Mouse (Mus musculus) stomach, embryonic 14.5 days (tissue): Measurements from ENCODE around the gene H2-Q1. TPM values are rescaled to one million over a fixed set of nuclear protein-coding genes. Genes with fewer than 3 reads are reported as not detected.

Experiments used
- ATAC-seq: fragments of 200-750 bp; cut with Nextera tagmentation; 2 replicates; pipeline ENCODE4 v1.8.0; 2017; ENCODE audit warnings: low read depth, moderate TSS enrichment; ENCODE audit not compliant: insufficient number of reproducible peaks, insufficient read depth, low FRiP score
- H3K27ac ChIP-seq: fragments of 300-500 bp; sonication (generic); 2 replicates; pipeline ENCODE4 v1.5.1; 2014; ENCODE audit warnings: mild to moderate bottlenecking, low read length, moderate library complexity, mixed read lengths
- H3K27me3 ChIP-seq: fragments of 300-500 bp; sonication (generic); 2 replicates; pipeline ENCODE4 v1.6.1; 2014; ENCODE audit warnings: low read length, control low read depth, mixed read lengths; ENCODE audit not compliant: control insufficient read depth, insufficient read depth
- H3K36me3 ChIP-seq: fragments of 300-500 bp; sonication (generic); 2 replicates; pipeline ENCODE4 v1.6.1; 2014; ENCODE audit warnings: mild to moderate bottlenecking, control low read depth, low read length, moderate library complexity, mixed read lengths; ENCODE audit not compliant: control insufficient read depth, insufficient read depth
- H3K4me1 ChIP-seq: fragments of 300-500 bp; sonication (generic); 2 replicates; pipeline ENCODE4 v1.6.1; 2014; ENCODE audit warnings: low read length, control low read depth, mixed read lengths; ENCODE audit not compliant: control insufficient read depth, insufficient read depth
- H3K4me2 ChIP-seq: fragments of 300-500 bp; sonication (generic); replicated peaks from 2 replicates; pipeline ENCODE4 v1.6.1; 2014; ENCODE audit warnings: low read depth, low read length, control low read depth
- H3K4me3 ChIP-seq: fragments of 300-500 bp; sonication (generic); 2 replicates; pipeline ENCODE4 v1.5.1; 2014; ENCODE audit warnings: low read depth, low read length, control low read depth
- H3K9ac ChIP-seq: fragments of 300-500 bp; sonication (generic); replicated peaks from 2 replicates; pipeline ENCODE4 v1.6.1; 2014; ENCODE audit warnings: low read depth, mild to moderate bottlenecking, control low read depth, low read length, moderate library complexity, mixed read lengths
- H3K9me3 ChIP-seq: fragments of 300-500 bp; sonication (generic); 2 replicates; pipeline ENCODE4 v1.6.1; 2016; ENCODE audit warnings: low read depth, low read length, control low read depth; ENCODE audit not compliant: control insufficient read depth
- WGBS: fragments of 180-500 bp; shearing (Covaris S2); extraction: QIAGEN DNeasy Blood & Tissue Kit; methylation state at CpG from one replicate; pipeline ENCODE4 v1.1.7; 2014; 5-methylcytosine and 5-hydroxymethylcytosine counted together
- polyA plus RNA-seq: library from polyadenylated mRNA; unstranded; fragments of >200 nt; fragmentation: Nextera tagmentation; extraction: Ambion mirVana; gene quantifications from 2 replicates; pipeline ENCODE4 v1.2.1, GENCODE M21; 2014

Gene H2-Q1
- polyA plus RNA-seq, 1 experiment from 2014 or later, result 0.49 TPM

- no peaks in the 10 kb centered on the region; the same call in 1 of the 2 replicates for H3K4me1 ChIP-seq
- H3K27ac ChIP-seq, result no peak overlapping the region
- no peak overlapping the region for H3K4me2 ChIP-seq
- H3K36me3 ChIP-seq, result no peaks in the 10 kb centered on the region
- ATAC-seq, result no peak
- WGBS, result 71% methylated on average over 2 of the region's 2 CpGs
- no peak overlapping the region for H3K9ac ChIP-seq
- no peaks in the 10 kb centered on the region for H3K9me3 ChIP-seq
- no peak overlapping the region for H3K4me3 ChIP-seq
- H3K27me3 ChIP-seq, result 0 out of 2 replicates have a peak, but pooled peaks cover 2% of the 10 kb centered on the region
Observed at GRCm38 (mm10) chr17:35354071-35354470, 33.9 kb downstream of the H2-Q1 start.

- H3K27ac ChIP-seq, result no peak overlapping the region
- H3K27me3 ChIP-seq, result 0 out of 2 replicates have a peak, but pooled peaks cover 2% of the 10 kb centered on the region
- 37% methylated on average over 1 of the region's 1 CpGs for WGBS
- H3K36me3 ChIP-seq, result no peaks in the 10 kb centered on the region
- no peak overlapping the region for H3K4me3 ChIP-seq
- no peak overlapping the region for H3K4me2 ChIP-seq
- H3K9me3 ChIP-seq, result no peaks in the 10 kb centered on the region
- no peak for ATAC-seq
- H3K4me1 ChIP-seq, result no peaks in the 10 kb centered on the region; the same call in 1 of the 2 replicates
- H3K9ac ChIP-seq, result no peak overlapping the region
Observed at GRCm38 (mm10) chr17:35357086-35357485, 36.9 kb downstream of the H2-Q1 start.

- Histone ChIP-seq H3K27ac (no peak overlapping the region), H3K27me3 (0 out of 2 replicates have a peak, but pooled peaks cover 2% of the 10 kb centered on the region), H3K4me1 (no peaks in the 10 kb centered on the region; the same call in 1 of the 2 replicates), H3K9me3 (no peaks in the 10 kb centered on the region), H3K9ac (no peak overlapping the region), H3K36me3 (no peaks in the 10 kb centered on the region), H3K4me2 (peak overlapping the region; percentile 51), H3K4me3 (peak overlapping the region; percentile 29)
- ATAC-seq, result no peak
- WGBS, result 11% methylated on average over 37 of the region's 38 CpGs
Observed at GRCm38 (mm10) chr17:35358763-35359469, 38.7 kb downstream of the H2-Q1 start.

GRCm38 (mm10) chr17:35359470-35359862 lies 39.3 kb downstream of the H2-Q1 start:
- Histone ChIP-seq H3K9ac (no peak overlapping the region), H3K9me3 (no peaks in the 10 kb centered on the region), H3K36me3 (no peaks in the 10 kb centered on the region), H3K27me3 (0 out of 2 replicates have a peak, but pooled peaks cover 2% of the 10 kb centered on the region), H3K4me3 (peak overlapping the region; percentile 29), H3K4me2 (peak overlapping the region; percentile 51), H3K4me1 (no peaks in the 10 kb centered on the region; the same call in 1 of the 2 replicates), H3K27ac (no peak overlapping the region)
- no peak for ATAC-seq
- WGBS, result 16% methylated on average over 21 of the region's 21 CpGs

Other genes starting within 250 kb of the H2-Q1 start
- gene Ly6g6e, start 243.5 kb upstream of the H2-Q1 start, polyA plus RNA-seq, result 7.8 and 9.7 TPM in 2 replicates
- gene Ly6g6d, start 242.3 kb upstream of the H2-Q1 start, polyA plus RNA-seq, result 1.5 and 2.1 TPM in 2 replicates
- 0.29 TPM in 1 of 2 replicates, not detected in the other for gene Ly6g6f, start 234.8 kb upstream of the H2-Q1 start, polyA plus RNA-seq
- gene Abhd16a, start 231.1 kb upstream of the H2-Q1 start, polyA plus RNA-seq, result 77.1 and 81.4 TPM in 2 replicates
- not detected in 2 replicates for gene Ly6g5c, start 212.1 kb upstream of the H2-Q1 start, polyA plus RNA-seq
- gene Ly6g5b, start 205.0 kb upstream of the H2-Q1 start, polyA plus RNA-seq, result 0.49 and 0.81 TPM in 2 replicates
- gene Gpank1, start 198.9 kb upstream of the H2-Q1 start, polyA plus RNA-seq, result 20.3 and 21.9 TPM in 2 replicates
- gene Csnk2b, start 198.4 kb upstream of the H2-Q1 start, polyA plus RNA-seq, result 269 and 270 TPM in 2 replicates
- gene D17H6S53E, start 194.0 kb upstream of the H2-Q1 start, polyA plus RNA-seq, result 10.1 and 13.3 TPM in 2 replicates
- gene Apom, start 188.4 kb upstream of the H2-Q1 start, polyA plus RNA-seq, result 0.75 and 0.77 TPM in 2 replicates
- gene Bag6, start 185.2 kb upstream of the H2-Q1 start, polyA plus RNA-seq, result 86.5 and 89.0 TPM in 2 replicates
- 209 and 222 TPM in 2 replicates for gene Prrc2a, start 155.5 kb upstream of the H2-Q1 start, polyA plus RNA-seq
- 16.4 and 19.6 TPM in 2 replicates for gene Aif1, start 144.3 kb upstream of the H2-Q1 start, polyA plus RNA-seq
- 18.5 and 21.1 TPM in 2 replicates for gene Lst1, start 132.0 kb upstream of the H2-Q1 start, polyA plus RNA-seq
- gene Ltb, start 126.0 kb upstream of the H2-Q1 start, polyA plus RNA-seq, result 1.4 and 1.8 TPM in 2 replicates
- gene Tnf, start 118.4 kb upstream of the H2-Q1 start, polyA plus RNA-seq, result 0.20 and 0.34 TPM in 2 replicates
- gene Lta, start 115.1 kb upstream of the H2-Q1 start, polyA plus RNA-seq, result 0.42 and 0.59 TPM in 2 replicates
- gene Gm16181, start 99.6 kb upstream of the H2-Q1 start, polyA plus RNA-seq, result not detected in 2 replicates
- gene Atp6v1g2, start 86.7 kb upstream of the H2-Q1 start, polyA plus RNA-seq, result 8.1 and 8.5 TPM in 2 replicates
- 3.5 and 3.8 TPM in 2 replicates for gene Nfkbil1, start 84.6 kb upstream of the H2-Q1 start, polyA plus RNA-seq
- gene Ddx39b, start 78.7 kb upstream of the H2-Q1 start, polyA plus RNA-seq, result 467 and 480 TPM in 2 replicates
- gene H2-D1, start 57.7 kb upstream of the H2-Q1 start, polyA plus RNA-seq, result 77.6 and 83.3 TPM in 2 replicates
- 2.3 and 3.1 TPM in 2 replicates for gene H2-Q2, start 21.8 kb downstream of the H2-Q1 start, polyA plus RNA-seq
- gene H2-Q4, start 59.2 kb downstream of the H2-Q1 start, polyA plus RNA-seq, result 2.1 and 3.3 TPM in 2 replicates
- 0.30 and 0.76 TPM in 2 replicates for gene H2-Q6, start 104.4 kb downstream of the H2-Q1 start, polyA plus RNA-seq
- 2.6 and 4.6 TPM in 2 replicates for gene H2-Q7, start 118.8 kb downstream of the H2-Q1 start, polyA plus RNA-seq
- 0.71 and 1.1 TPM in 2 replicates for gene H2-Q10, start 149.7 kb downstream of the H2-Q1 start, polyA plus RNA-seq
- gene Pou5f1, start 185.6 kb downstream of the H2-Q1 start, polyA plus RNA-seq, result 0.17 TPM in 1 of 2 replicates, not detected in the other
- 87.4 and 90.1 TPM in 2 replicates for gene Tcf19, start 196.4 kb downstream of the H2-Q1 start, polyA plus RNA-seq
- 16.7 and 19.0 TPM in 2 replicates for gene Cchcr1, start 196.7 kb downstream of the H2-Q1 start, polyA plus RNA-seq
- 0.81 and 1.1 TPM in 2 replicates for gene Psors1c2, start 212.8 kb downstream of the H2-Q1 start, polyA plus RNA-seq
- gene Cdsn, start 231.7 kb downstream of the H2-Q1 start, polyA plus RNA-seq, result 0.17 TPM in 1 of 2 replicates, not detected in the other
- gene 2300002M23Rik, start 247.0 kb downstream of the H2-Q1 start, polyA plus RNA-seq, result 0.66 TPM in 1 of 2 replicates, not detected in the other